Mouse (Mus musculus) midbrain, postnatal 0 days (tissue): Measurements from ENCODE around the gene Tenm2. TPM values are rescaled to one million over a fixed set of nuclear protein-coding genes. Genes with fewer than 3 reads are reported as not detected.
A peak's percentile ranks its signal among the peaks of the same experiment; 100 is the strongest.

Experiments
- ATAC-seq: fragments of 200-750 bp; cut with Nextera tagmentation; 2 replicates; pipeline ENCODE4 v1.8.0; 2017; ENCODE audit warnings: moderate number of reproducible peaks, mild to moderate bottlenecking, moderate TSS enrichment, moderate library complexity; ENCODE audit not compliant: low FRiP score
- DNase-seq: peaks from one replicate; pipeline ENCODE4 v3.0.0-alpha.2; 2015; ENCODE audit warnings: low spot score
- H3K27ac ChIP-seq: fragments of 300-500 bp; sonication (generic); 2 replicates; pipeline ENCODE4 v1.5.1; 2014; ENCODE audit warnings: low read depth, mild to moderate bottlenecking, low read length, mixed read lengths
- H3K27me3 ChIP-seq: fragments of 300-500 bp; sonication (generic); 2 replicates; pipeline ENCODE4 v1.6.1; 2014; ENCODE audit warnings: low read length, control low read depth, mixed read lengths; ENCODE audit not compliant: insufficient read depth
- H3K36me3 ChIP-seq: fragments of 300-500 bp; sonication (generic); 2 replicates; pipeline ENCODE4 v1.6.1; 2014; ENCODE audit warnings: low read length, control low read depth, mixed read lengths; ENCODE audit not compliant: insufficient read depth
- H3K4me1 ChIP-seq: fragments of 300-500 bp; sonication (generic); 2 replicates; pipeline ENCODE4 v1.6.1; 2014; ENCODE audit warnings: mild to moderate bottlenecking, control low read depth, antibody characterized with exemption, low read length, mixed read lengths; ENCODE audit not compliant: insufficient read depth
- H3K4me2 ChIP-seq: fragments of 300-500 bp; sonication (generic); 2 replicates; pipeline ENCODE4 v1.6.1; 2014; ENCODE audit warnings: low read depth, mild to moderate bottlenecking, low read length, mixed read lengths; ENCODE audit not compliant: poor library complexity, severe bottlenecking
- H3K4me3 ChIP-seq: fragments of 300-500 bp; sonication (generic); 2 replicates; pipeline ENCODE4 v1.5.1; 2014; ENCODE audit warnings: low read depth, mild to moderate bottlenecking, low read length, moderate library complexity
- H3K9ac ChIP-seq: fragments of 300-500 bp; sonication (generic); replicated peaks from 2 replicates; pipeline ENCODE4 v1.6.1; 2014; ENCODE audit warnings: mild to moderate bottlenecking, low read length, moderate library complexity, mixed read lengths; ENCODE audit not compliant: poor library complexity, severe bottlenecking
- H3K9me3 ChIP-seq: fragments of 300-500 bp; sonication (generic); 2 replicates; pipeline ENCODE4 v1.6.1; 2016; ENCODE audit warnings: low read length, control low read depth
- CTCF ChIP-seq: IDR thresholded peaks from 2 replicates; pipeline ENCODE4 v1.5.1; 2016; ENCODE audit warnings: antibody characterized with exemption, mild to moderate bottlenecking
- WGBS: fragments of 180-500 bp; shearing (Covaris S2); extraction: QIAGEN DNeasy Blood & Tissue Kit; methylation state at CpG from one replicate; pipeline ENCODE4 v1.1.7; 2014; 5-methylcytosine and 5-hydroxymethylcytosine counted together
- polyA plus RNA-seq: library from polyadenylated mRNA; unstranded; fragments of >200 nt; fragmentation: Nextera tagmentation; extraction: Ambion mirVana; gene quantifications from 2 replicates; pipeline ENCODE4 v1.2.1, GENCODE M21; 2015
- total RNA-seq: library from RNA; depleted of rRNA; stranded (reverse); fragments of >200 nt; gene quantifications from 2 replicates; pipeline ENCODE4 v1.2.3, GENCODE M21; 2014

Gene Tenm2
- total and polyA plus RNA-seq, 2 experiments from 2014 or later: 62.6 to 138 TPM

DNA sequence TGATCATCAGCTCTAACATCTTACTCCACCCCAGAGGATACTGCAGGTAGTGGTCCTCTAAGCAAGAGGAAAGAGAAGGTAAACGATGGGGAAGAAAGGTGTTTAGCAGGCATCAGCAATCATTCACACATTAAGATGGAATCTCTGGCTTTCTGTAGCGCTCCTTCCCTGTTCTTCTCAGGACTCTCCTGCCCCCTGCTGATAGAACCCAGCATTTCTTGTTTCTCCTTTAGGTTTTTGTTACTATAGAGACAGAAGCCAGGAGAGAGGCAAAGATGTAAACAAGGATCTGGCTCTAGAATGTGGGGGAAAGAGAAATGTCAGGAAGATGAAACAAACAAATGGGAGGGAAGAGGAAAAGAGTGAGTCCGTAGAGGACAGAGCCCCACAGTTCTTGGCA is 49.6 kb downstream of the Tenm2 start:
- H3K36me3 ChIP-seq: no peaks in the 10 kb centered on the region
- ATAC-seq: no peak
- H3K27ac ChIP-seq: no peak overlapping the region
- no peak overlapping the region for H3K4me3 ChIP-seq
- 21% methylated on average over 3 of the region's 3 CpGs for WGBS
- H3K9ac ChIP-seq: no peak overlapping the region
- H3K27me3 ChIP-seq: no peaks in the 10 kb centered on the region
- DNase-seq: peak; percentile 56
- no peaks in the 10 kb centered on the region for H3K9me3 ChIP-seq
- H3K4me2 ChIP-seq: no peak overlapping the region
- TF ChIP-seq CTCF: peak; percentile 69
- no peaks in the 10 kb centered on the region for H3K4me1 ChIP-seq

DNA sequence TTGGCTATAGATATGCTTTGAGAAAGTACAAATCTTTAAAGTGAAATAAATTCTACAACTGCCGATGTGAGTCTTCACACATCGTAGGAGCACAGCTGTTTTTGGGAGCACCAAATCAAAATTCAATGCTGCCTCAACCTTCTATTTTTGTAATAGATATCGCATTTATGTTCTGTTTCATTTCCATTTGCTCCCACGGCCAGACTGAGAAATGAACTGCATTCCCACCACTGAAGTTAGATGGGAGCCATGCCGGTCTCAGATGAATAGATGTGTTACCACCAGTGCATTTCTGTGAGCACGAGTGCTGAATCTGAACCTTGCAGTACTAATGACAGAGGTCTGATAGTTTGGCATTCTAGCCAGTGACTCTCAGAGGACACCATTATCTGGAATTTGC is 58.3 kb downstream of the Tenm2 start:
- ATAC-seq: no peak
- DNase-seq: no peak
- no peaks in the 10 kb centered on the region for H3K4me1 ChIP-seq
- no peak overlapping the region for H3K4me2 ChIP-seq
- WGBS: 91% methylated on average over 6 of the region's 6 CpGs
- no peaks in the 10 kb centered on the region for H3K36me3 ChIP-seq
- H3K27ac ChIP-seq: no peak overlapping the region
- no peaks in the 10 kb centered on the region for H3K9me3 ChIP-seq
- no peaks in the 10 kb centered on the region for H3K27me3 ChIP-seq
- TF ChIP-seq CTCF: no peak
- H3K4me3 ChIP-seq: no peak overlapping the region
- no peak overlapping the region for H3K9ac ChIP-seq

DNA sequence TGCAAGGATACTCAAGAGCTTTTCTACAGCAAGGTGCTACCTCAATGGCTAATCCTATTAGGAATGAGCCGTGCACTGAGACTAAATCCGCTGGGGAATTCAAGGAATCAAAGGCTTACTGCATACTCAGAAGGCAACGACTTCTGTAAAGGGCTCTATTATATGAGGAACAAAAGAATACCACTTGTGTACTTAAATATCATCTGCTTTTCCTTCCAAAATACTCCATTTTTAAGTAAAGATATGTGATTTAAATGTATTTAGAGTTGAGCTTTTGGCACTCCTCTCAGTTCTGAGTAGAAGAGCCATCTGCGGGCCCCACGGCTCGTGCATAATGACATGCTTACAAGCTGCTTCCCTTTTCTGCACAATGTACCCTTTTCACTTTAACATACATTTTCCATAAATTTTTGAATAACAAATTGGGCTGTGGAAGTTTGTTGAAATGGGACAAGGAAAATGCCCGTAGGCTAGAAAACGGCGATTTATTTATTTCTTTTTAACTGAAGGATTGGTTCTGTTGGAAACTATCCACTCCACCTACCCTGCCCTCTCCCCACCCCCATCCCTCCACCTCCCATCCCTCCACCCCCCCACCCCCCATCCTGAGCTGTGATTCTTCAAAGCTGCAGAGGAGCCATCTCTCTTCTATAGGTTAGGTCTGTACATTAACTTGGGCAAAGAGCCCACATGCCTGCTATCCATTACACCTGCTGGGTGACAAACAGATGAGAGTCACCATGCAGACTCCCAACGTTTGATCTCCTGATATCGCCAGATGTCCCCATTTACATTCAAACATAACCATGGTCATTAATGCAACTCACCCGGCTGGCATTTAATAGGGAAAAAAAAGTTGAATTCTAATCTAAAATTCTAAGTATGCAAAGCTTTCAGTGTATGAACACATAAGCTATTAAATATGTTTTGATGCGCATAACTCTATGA is 81.6 kb downstream of the Tenm2 start:
- DNase-seq: peak; percentile 47
- no peaks in the 10 kb centered on the region for H3K36me3 ChIP-seq
- no peaks in the 10 kb centered on the region for H3K27me3 ChIP-seq
- H3K27ac ChIP-seq: no peak overlapping the region
- no peaks in the 10 kb centered on the region for H3K4me1 ChIP-seq
- H3K9ac ChIP-seq: no peak overlapping the region
- H3K9me3 ChIP-seq: no peaks in the 10 kb centered on the region
- TF ChIP-seq CTCF: no peak
- H3K4me3 ChIP-seq: no peak overlapping the region
- no peak for ATAC-seq
- H3K4me2 ChIP-seq: no peak overlapping the region
- 18% methylated on average over 13 of the region's 13 CpGs for WGBS

DNA sequence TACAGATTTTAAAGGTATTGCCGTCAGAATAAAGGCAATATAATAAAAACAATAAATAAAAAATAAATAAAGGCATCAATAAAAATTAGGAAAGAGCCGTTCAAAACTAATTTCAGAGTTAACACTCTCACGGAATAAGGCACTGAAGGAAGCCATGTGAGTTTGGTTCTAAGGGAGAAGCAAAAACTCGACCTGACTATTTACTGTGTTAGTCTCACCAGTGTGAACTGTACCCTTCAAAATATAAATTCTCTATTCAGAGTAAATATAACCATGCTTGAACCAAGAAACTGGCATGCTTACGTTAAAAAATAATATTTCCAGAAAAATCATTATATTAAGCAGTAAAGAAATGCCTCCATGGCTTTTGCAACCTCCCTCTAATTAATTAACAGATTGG is 82.4 kb downstream of the Tenm2 start:
- Histone ChIP-seq H3K27ac (no peak overlapping the region), H3K4me2 (no peak overlapping the region), H3K9me3 (no peaks in the 10 kb centered on the region), H3K9ac (no peak overlapping the region), H3K27me3 (no peaks in the 10 kb centered on the region), H3K36me3 (no peaks in the 10 kb centered on the region), H3K4me1 (no peaks in the 10 kb centered on the region), H3K4me3 (no peak overlapping the region)
- TF ChIP-seq CTCF: no peak
- WGBS: 32% methylated on average over 5 of the region's 5 CpGs
- no peak for ATAC-seq
- no peak for DNase-seq

DNA sequence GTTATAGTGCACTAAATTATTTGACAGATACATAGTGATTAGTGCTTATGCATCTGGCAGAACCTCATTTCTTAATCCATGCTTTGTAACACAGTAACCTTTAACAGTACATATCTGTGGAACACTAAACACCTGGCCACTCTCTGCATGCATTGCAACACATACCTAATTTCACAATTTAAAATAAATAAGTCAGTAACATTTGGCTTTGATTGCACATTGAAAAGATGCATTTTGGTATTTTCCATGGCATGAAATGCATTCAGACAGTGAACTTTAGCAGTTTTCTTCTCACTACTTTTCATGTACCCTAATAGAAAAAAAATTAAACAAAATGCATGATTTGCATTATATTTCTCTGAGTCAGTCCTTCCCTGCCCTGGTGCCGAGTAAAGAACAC is 85.8 kb downstream of the Tenm2 start:
- TF ChIP-seq CTCF: no peak
- no peak for ATAC-seq

DNA sequence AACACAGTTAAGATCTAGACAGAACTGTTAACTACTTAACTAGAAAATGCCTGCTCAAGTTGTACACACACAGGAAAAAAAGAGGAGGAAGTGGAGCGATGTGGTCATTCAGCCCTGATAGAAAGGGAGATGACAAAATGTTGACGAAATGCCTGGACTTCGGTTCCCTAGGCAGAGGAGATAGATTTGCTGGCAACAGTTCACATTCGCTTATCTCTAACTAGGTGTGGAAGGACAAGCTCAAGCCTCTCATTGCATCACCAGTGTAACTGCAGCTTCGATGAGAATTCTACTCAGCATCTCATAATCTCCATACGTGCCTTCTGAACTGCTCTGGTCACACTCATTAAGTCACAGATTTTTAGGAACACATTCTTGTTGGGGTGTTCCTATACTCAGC is 91.8 kb downstream of the Tenm2 start:
- no peak for TF ChIP-seq CTCF
- H3K27ac ChIP-seq: no peak overlapping the region

More for the DNA sequence above, 85.8 kb downstream of the Tenm2 start:
- WGBS: 66% methylated on average over 1 of the region's 1 CpGs
- Histone ChIP-seq H3K4me3 (no peak overlapping the region), H3K9ac (no peak overlapping the region), H3K4me2 (no peak overlapping the region), H3K27ac (no peak overlapping the region), H3K27me3 (no peaks in the 10 kb centered on the region), H3K4me1 (no peaks in the 10 kb centered on the region), H3K36me3 (no peaks in the 10 kb centered on the region), H3K9me3 (no peaks in the 10 kb centered on the region)
- no peak for DNase-seq

More for the DNA sequence above, 91.8 kb downstream of the Tenm2 start:
- H3K27me3 ChIP-seq: no peaks in the 10 kb centered on the region
- H3K9me3 ChIP-seq: no peaks in the 10 kb centered on the region
- H3K36me3 ChIP-seq: no peaks in the 10 kb centered on the region
- no peaks in the 10 kb centered on the region for H3K4me1 ChIP-seq
- no peak overlapping the region for H3K4me3 ChIP-seq
- no peak overlapping the region for H3K4me2 ChIP-seq
- no peak overlapping the region for H3K9ac ChIP-seq
- ATAC-seq: no peak
- WGBS: 77% methylated on average over 6 of the region's 6 CpGs
- DNase-seq: no peak
